Mouse (Mus musculus): ENCODE measurements around the gene Ceacam1. TPM values are rescaled to one million over a fixed set of nuclear protein-coding genes. Genes with fewer than 3 reads are reported as not detected.
A peak's percentile ranks its signal among the peaks of the same experiment; 100 is the strongest.
"Not testable (repeated sequence)": the region's sequence is repeated elsewhere in the genome, so short reads cannot be mapped to it uniquely, and the experiment has no call there.

Gene Ceacam1
- total RNA-seq, 2 experiments from 2014 or later: 12.0 to 15.8 TPM

DNA sequence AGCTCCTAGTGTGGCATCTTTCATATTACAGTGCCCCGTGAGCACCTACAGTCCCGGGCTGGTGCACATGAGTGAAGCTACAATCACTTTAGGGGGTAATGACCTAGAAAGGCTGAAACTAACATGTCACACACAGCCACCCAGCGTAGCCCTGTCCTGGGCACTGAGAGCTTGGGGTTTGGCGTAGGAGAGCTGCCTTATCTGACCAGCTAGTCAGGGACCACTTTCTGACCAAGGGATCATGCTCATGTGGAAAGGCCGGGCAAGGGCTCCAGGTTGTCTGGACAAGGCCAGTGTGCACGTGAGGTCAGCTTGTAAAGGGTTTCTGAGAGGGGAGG is 36.6 kb downstream of the Ceacam1 start:
- intact Hi-C loops (cut with DNase I): no loop called here
- no peak for DNase-seq

GRCm38 (mm10) chr7:25439978-25440815 is 37.2 kb downstream of the Ceacam1 start:
- DNase-seq: no peak
- intact Hi-C loops (cut with DNase I): no loop called here

DNA sequence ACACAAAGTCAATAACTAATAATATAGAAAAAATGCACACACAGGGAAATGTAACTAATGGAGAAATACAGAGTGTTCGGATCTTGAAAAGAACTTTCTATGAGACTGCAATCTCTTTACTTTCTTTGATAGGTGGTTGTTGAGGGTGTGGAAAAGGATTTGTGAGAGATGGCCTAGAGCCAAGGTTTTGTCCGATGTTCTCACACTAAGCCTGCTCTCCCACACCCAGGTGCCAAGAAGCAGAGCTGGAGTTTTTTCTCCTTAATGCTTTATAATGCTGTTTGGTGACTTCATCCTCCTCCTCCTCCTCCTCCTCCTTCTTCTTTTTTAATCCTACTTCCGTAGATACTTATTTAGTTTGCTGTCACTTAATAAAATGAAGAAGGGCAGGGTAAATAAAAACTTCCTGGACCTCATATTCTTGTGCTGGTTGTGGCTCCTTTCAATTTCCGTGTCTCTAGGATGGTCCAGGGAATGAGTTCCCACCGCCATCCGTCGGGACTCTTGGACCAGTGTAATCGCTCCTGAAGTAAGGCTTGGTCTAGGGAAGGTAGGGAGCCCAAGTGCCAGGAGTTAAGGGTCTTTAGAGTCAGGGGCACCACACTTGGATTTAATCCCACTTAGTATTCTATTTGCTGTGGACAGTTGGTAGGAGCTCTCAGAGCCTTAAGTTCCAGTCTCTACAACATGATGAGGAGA is 38.1 kb downstream of the Ceacam1 start:
- intact Hi-C loops (cut with DNase I): no loop called here
- DNase-seq: no peak

DNA sequence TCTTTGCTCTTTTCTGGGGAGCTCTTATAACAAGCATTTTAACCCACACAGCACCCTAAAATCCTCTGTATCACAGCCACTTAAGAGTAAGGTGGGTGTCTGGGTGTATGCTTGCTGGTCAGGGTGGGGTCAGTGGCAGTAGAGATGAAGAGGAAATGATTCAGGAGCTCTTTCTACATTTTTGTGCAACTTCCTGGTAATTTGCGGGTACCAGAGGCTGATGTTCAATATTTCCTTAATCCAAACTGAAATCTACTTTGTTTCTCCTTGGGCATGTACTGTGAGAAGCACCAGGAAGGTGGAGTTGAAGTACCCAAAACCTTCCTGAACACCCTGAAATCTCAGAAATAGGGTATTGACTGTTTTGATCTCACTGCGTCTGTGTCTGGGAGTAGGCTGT is 40.7 kb downstream of the Ceacam1 start:
- intact Hi-C loops (cut with DNase I): no loop called here
- peak in 1 of 2 experiments; percentile 25 for DNase-seq

DNA sequence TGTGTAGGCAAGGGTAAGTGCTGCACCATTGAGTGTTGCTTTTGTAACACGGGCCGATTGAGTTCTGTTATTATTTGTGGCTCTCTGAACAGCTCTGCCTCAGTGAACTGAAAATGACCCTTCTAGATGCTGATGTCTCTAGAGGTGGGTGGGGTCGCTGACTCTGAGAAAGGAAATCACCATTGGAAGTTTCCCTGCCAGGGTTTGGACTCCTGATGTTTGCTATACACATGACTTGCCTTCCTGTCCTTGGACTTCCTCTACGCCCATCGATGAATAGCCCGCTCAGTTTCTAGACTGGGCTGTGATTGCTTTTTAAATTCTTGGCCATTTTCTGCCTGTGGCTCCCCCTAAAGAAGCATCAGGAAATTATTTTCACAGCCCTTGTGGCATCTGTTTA is 41.2 kb downstream of the Ceacam1 start:
- DNase-seq: peak; percentile 21 to 39
- intact Hi-C loops (cut with DNase I): no loop called here

- no peak for DNase-seq
- intact Hi-C loops (cut with DNase I): no loop called here
Observed at GRCm38 (mm10) chr7:25435546-25435851, 41.9 kb downstream of the Ceacam1 start.

DNA sequence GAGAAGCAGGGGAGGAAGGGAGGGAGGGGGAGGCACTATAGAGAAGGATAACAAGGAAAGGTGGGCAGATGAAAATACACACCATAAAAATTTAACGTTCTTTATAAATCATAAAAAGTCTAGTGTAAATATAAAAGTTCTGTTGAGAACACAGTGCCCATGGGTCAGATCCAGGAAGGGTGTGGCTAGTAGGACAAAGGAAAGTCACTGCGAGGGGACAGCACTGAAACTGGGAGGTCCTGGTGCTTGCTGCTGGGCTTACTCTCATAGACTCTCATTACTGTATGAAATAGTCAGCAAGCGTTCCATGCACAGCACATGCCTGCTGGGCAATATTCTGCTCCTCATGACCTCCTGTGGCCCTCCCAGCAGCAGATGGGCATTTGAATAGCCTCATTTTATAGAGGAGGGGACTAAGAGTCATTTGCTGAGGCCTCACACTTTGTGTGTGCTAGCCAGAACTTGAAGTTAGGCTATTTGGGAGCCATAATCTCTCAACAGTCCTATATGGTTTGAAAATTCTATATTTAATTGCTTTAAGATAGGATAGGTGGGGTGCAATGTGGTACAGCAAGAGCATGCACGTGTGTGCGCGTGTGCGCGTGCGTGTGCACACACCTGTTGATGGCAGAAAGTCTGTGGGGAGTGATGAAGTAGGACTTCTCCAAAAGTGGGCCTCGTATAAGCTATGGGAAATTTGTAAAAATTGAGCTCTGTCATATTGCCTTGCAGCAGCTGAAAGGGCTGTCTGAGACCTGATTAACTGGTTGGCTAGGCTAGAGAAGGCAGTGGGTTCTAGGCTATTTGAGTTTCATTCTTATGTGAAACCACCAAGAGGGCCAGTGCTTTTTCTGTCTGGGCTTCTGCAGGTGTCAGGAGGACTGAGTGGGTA is 42.5 kb downstream of the Ceacam1 start:
- intact Hi-C loops (cut with DNase I): no loop called here
- DNase-seq: no peak

DNA sequence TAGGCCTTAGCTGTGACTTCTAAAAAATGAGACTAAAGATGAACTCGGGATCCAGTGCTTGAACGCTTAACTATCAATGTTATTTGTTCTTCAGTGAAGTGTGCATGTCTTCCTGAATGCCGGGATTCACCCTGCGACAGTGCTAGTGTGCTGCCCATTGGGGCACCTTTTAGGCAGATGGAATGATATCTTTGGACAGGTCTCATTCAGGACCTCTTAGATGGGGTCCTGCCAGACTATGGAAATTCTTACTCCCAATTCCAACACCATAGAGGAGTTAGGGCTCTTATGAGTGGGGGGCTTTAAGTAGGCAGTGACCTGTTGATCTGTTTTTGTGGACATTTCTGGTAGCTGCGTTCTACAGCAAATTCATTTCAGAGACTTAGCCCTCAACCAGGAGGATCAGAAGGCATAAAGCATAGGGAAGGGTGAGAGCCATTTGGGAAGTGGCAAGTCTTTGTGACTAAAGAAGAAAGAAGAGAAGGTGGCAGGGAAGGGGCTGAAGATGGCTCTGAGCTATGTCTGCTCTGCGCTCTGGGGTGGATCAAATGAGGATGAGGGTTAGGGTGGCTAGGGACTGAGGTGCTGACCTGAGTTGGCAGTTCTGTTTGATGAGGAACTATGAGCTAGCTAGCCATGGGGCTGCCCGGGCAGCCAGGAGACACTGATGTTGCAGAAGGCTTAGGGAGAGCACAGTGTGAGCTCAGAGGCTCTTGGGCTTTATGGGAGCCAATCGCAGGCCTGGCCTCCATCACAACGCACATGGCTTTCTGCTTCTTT is 43.4 kb downstream of the Ceacam1 start:
- DNase-seq: no peak
- intact Hi-C loops (cut with DNase I): no loop called here

DNA sequence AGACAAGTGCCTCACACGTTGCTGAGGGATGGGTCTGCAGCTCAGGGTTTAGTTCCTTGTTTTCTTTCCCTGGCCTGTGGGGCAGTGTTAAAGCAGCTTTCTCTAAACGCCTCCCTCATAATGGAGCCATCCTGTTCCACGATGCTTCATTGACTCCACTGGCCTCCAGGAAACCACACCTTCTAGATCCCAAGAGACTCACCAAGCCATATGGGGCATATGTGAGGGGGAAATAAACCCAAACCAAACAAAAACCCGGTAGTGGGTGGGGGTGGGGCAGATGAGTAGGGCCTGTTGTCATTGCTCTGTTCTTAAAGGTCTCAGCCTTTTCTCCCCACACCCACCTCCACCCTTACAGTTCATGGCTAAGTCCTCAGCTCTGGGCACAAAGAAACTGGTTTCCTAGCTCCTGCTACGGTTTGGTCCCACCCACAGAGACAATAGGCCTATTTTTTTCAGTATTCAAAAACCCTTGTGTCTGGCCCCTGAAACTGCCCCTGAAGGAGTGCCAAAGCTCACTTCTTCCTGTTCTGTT is 44.3 kb downstream of the Ceacam1 start:
- intact Hi-C loops (cut with DNase I): no loop called here
- peak in 1 of 2 experiments; percentile 44 for DNase-seq

- DNase-seq: no peak
- intact Hi-C loops (cut with DNase I): no loop called here
Observed at GRCm38 (mm10) chr7:25432381-25432780, 45.0 kb downstream of the Ceacam1 start.

- no peak for DNase-seq
- intact Hi-C loops (cut with DNase I): loop anchor here (5.0 kb wide), 1 partner anchor 653 kb away; the partner anchor contains the start of gene Ceacam10
Observed at GRCm38 (mm10) chr7:25429886-25430784, 47.3 kb downstream of the Ceacam1 start.

GRCm38 (mm10) chr7:25428321-25428720 is 49.1 kb downstream of the Ceacam1 start:
- DNase-seq: no peak
- intact Hi-C loops (cut with DNase I): loop anchor here (5.0 kb wide), 1 partner anchor 651 kb away; the partner anchor contains the start of gene Ceacam10

GRCm38 (mm10) chr7:25427144-25427543 is 50.3 kb downstream of the Ceacam1 start:
- intact Hi-C loops (cut with DNase I): loop anchor here (5.0 kb wide), 1 partner anchor 650 kb away; the partner anchor contains the start of gene Ceacam10
- no peak for DNase-seq

DNA sequence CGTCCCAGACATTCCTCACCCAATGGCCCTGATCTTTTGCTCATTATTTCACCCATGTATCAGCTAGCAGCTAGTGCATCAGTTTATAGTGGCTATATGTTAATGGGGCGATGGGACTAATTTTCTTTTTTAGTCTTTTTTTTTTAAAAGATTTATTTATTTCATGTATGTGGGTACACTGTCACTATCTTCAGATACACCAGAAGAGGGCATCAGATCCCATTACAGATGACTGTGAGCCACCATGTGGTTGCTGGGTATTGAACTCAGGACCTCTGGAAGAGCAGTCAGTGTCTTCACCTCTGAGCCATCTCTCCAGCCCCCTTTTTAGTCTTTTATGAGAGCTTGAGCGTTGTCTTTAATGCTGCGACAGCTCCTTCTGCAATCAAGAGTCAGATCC is 51.0 kb downstream of the Ceacam1 start:
- intact Hi-C loops (cut with DNase I): loop anchor here (5.0 kb wide), 1 partner anchor 649 kb away; the partner anchor contains the start of gene Ceacam10

DNA sequence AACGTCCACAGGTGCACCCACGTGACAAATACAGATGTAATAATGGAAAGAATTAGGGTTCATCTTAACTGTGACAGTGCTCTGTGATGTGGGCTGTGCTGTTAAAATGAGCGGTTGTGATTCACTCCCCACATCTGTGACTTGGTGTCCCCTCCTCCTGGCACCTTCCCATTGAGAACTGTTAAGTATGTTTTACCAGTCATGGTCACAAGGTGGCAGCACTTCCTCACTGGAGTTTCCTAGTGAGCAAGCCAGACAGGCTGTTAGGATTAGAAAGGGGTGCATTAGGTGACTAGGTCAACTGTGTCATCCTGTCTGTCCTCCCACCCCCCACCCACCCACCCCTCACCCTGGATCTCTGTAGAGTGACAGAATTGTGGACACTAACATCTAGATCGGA is 53.0 kb downstream of the Ceacam1 start:
- peak; percentile 84 to 85 for DNase-seq
- intact Hi-C loops (cut with DNase I): loop anchor here (1.0 to 2.0 kb wide), 3 partner anchors 55 to 176 kb away; no protein-coding TSS in a partner anchor

More for the DNA sequence above, 51.0 kb downstream of the Ceacam1 start:
- DNase-seq: not testable (repeated sequence)

DNA sequence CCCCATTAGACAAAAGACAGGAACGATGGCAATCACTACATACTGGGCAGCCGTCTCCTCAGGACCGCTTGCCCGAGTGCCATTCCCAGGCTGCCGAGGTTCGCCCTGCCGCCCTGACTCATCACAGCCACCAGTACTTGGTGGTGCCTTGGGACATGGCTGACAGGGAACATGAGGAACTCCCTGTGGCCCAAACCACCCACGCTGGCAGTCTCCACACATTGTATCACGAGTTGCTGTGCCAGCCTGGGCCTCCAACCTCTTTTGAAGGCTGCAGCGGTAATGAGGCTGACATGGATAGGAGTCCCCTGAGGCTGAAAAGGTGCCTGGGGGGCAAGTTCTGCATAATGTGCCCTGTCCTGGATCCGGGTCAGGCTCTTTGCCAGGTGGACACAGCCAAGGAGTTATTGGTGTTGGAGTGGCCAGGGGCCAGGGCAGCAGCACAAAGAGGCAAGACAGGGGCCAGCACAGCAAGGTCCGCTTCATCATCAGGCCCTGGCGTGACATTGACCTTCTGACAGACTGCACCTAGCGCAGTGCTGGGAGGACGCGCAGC is 55.0 kb downstream of the Ceacam1 start:
- DNase-seq: no peak
- intact Hi-C loops (cut with DNase I): no loop called here

- intact Hi-C loops (cut with DNase I): no loop called here
- no peak for DNase-seq
Observed at GRCm38 (mm10) chr7:25419943-25420342, 57.5 kb downstream of the Ceacam1 start.

DNA sequence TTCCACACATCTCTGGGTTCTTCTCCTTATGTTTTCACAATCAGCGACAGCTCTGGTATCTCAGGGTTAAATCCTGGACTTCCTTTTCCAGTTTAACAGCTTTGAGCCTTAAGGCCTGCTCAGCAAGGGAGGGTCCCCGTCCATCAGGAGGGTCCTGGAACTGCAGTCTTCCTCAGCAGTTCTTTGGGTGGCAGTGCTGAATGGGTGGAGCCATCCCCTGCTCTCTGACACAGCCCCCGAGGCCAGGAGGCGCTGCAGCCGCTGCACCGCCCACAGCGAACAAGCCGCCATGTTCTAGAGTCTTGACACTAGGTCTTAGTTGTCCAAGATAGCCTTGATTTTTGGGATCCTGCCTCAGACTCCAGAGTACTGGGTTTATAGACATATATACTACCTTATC is 57.9 kb downstream of the Ceacam1 start:
- intact Hi-C loops (cut with DNase I): no loop called here

More for the DNA sequence above, 57.9 kb downstream of the Ceacam1 start:
- DNase-seq: no peak
